Mouse (Mus musculus) testis, adult 2 months (tissue): Measurements from ENCODE around the gene Tspo2.

Experiments used
- CTCF ChIP-seq: fragments of 200-500 bp; IDR thresholded peaks from 2 replicates; pipeline ENCODE4 v1.5.1; 2012; ENCODE audit warnings: low read depth, mild to moderate bottlenecking, inconsistent platforms, low read length, moderate library complexity; ENCODE audit not compliant: control insufficient read depth, insufficient read depth, insufficient replicate concordance
- POLR2A ChIP-seq: fragments of 200-500 bp; IDR thresholded peaks from 2 replicates; pipeline ENCODE4 v1.6.1; 2012; ENCODE audit warnings: low read depth, mild to moderate bottlenecking, inconsistent platforms, low read length, moderate library complexity; ENCODE audit not compliant: control insufficient read depth

- no peak for TF ChIP-seq CTCF
- TF ChIP-seq POLR2A: no peak
Measured at GRCm38 (mm10) chr17:48404706-48405105, 46.6 kb downstream of the Tspo2 start.
